Mouse (Mus musculus): ENCODE measurements around the gene Cfap61.

The Cfap61 gene

DNA sequence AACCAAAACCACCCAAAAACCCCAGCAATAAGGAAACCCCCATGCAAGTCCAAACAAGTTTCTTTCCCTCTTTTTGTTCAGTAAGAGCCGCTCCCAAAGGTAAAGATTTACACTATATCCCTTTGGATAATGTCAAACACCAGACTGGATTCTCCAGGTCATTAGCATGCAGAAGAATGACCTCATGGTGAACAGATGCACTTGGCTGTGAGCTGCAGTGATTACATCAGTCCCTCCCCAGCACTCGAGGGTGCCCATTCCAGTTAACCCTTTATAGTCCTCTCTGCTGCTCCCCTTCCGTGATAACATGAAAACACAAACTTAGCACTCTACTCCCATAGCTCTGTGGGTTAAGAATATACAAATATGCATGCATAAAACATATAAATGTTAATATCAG, 322.5 kb downstream of the Cfap61 start:
- no peak for DNase-seq (ENCODE audit: low spot score in 2 of 2)

DNA sequence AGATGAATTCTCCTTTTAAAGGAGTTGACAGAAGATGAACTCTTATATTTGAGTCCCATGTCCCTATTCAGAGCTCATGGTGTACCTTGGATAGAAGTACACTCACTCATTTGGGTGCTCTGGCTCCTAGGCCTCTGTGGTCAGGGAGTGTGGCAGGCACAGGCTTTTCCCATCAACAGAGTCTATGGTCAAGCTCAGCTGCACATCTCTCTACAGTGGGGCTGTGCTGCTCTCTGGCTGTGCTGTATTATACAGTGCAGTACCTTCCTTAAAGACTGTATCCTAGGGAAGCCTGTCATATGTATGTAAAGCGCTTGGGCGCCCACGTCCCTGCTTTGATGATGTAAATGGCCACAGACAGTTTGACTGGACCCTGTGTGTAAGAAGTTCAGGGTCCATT, 323.0 kb downstream of the Cfap61 start:
- no peak for DNase-seq (ENCODE audit: low spot score in 2 of 2)

DNA sequence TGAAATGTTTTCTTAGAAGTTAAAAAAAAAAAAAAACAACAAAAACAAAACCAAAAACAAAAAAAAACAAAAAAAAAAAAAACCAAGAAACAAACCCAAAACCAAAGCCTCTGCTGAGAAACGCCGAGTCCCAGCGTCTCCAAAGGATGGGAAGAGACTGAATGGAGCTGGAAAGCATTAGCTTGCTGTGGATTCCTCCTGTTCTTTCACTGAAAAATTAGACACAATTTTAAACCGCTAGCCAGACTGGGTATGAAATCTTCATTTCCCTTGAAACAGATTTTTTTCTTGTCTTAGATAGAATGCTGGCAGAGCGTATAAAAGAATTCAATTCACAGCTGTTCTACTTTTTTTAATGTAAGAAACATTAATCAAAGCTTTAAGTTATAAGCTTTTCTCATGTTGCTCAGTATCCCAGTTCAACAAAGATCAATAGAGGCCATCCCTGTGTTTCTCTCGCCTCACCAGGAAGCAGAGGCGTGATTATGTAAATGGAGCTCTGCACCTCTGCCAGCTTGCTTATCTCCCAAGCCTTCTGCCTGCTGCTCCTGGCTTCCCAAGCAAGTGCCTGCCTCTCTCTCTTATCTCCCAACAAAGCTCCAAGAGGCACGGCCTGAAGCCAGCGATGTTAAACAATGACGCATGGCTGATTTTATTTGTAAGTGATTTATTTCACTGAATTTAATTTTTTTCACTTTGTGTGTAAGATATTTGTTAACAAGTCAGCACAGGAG, 324.3 kb downstream of the Cfap61 start:
- peak in 1 of 2 experiments; percentile 29 for DNase-seq (ENCODE audit: low spot score in 2 of 2)

DNA sequence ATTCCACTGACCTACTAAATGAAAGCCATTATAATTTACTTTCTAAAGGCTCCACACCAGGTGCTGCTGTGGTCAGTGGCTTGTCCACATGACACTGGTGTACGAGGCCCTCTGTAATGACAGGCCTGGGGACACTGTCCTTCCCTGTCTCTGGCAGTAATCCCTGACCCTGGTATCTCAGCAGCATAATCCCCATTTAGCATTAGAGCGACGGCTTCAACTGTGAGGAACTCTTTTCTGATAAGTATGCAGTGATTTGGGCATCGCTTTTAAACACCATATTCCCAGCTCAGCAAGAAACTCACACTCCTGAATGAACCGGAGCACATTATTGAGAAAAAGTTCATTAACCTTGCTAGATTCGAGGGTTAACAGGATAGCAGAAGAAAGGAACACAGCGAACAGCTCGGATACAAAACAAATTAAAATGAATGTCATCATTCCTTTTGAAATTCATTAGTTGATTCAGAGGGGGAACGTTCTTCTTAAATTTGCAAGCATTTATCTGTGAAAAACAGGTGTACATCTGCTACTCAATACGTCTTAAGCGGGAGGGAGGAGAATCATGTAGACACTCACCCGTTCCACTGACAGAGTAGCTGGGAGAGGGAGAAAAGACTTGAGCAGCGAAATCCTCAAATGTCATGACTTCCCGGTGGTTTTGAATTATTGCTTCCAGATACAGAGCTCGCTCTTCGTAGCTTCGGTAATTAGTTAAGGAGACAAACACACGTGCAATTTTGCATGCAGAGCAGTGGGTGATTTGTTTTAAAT, 325.4 kb downstream of the Cfap61 start:
- no peak for DNase-seq (ENCODE audit: low spot score in 2 of 2)

DNA sequence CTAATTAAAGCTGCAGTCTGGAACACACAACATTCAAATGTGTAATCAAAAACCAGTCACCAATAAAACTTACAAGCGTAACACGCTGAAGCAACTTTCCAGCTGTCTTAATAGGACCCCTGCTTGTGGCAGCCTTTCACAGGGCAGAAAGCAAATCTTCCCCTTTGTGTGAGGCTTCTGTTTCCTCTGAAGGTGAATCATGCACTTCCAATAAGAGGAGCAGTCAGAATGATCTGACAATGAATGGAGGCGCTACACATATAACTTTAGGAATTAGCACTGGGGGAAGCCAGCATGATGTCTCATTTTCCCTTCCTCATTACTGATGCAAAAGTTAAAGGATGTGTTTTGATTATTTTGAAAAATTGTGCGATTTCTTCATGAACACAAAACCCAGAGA, 326.6 kb downstream of the Cfap61 start:
- DNase-seq (ENCODE audit: low spot score in 2 of 2) = no peak

DNA sequence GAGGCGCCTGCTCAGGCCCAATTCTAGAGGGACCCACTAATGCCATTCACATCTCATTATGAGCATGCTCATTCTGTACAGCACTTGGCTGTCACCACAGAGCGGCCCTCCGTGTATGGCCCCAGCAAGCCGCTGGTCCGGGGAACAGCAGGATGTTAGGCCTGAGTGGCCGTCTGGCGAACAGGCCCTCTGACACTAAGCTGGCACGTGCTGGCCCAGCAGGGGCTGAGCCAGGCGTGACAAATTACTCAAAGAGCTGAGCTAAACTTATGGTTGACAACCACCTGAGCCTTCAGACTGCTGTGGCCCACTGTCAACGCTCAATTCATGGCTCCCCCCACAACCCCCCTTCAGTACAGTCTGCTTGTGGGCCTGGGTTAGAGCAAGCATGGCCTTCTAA, 327.6 kb downstream of the Cfap61 start:
- DNase-seq (ENCODE audit: low spot score in 2 of 2) = peak in 1 of 2 experiments; percentile 75

DNA sequence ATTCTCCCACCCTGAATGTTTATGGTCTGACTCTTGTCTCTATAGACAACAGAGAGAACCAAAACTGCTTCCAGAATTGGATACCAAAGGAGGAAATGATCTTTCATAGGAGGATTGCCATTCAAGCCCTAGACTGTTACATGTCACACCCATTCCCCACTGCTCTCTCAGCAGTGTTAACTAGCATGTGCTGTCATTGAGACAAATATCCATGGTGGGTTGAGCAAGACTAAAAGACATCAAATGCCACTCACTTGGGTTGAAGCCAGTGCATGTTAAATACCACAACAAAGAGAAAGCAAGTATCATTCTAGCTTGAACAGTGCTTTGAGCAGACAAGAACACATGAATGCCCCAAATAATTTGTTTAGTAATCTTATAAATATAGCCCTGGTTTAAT, 328.4 kb downstream of the Cfap61 start:
- DNase-seq (ENCODE audit: low spot score in 2 of 2) = no peak

Data from cerebellum, postnatal 4 days (tissue).